Mouse (Mus musculus): ENCODE results near the gene Gm10471. TPM values are rescaled to one million over a fixed set of nuclear protein-coding genes. Genes with fewer than 3 reads are reported as not detected.
"Not testable (repeated sequence)": the region's sequence is repeated elsewhere in the genome, so short reads cannot be mapped to it uniquely, and the experiment has no call there.

The Gm10471 gene
- polyA plus RNA-seq (2014; fragmentation: Nextera tagmentation; extraction: Ambion mirVana), result 0.05 TPM in 1 of 2 replicates, not detected in the other

- not testable (repeated sequence) for H3K9me3 ChIP-seq (ENCODE audit: control insufficient read depth, low read length); ATAC-seq (replicated peaks; ENCODE audit: low FRiP score, low TSS enrichment, low read depth); H3K4me3 ChIP-seq (ENCODE audit: low read depth, low read length); H3K27ac ChIP-seq (ENCODE audit: low read depth); H3K9ac ChIP-seq (ENCODE audit: low read length); DNase-seq (ENCODE audit: low spot score); H3K4me1 ChIP-seq (replicated peaks; ENCODE audit: control insufficient read depth, insufficient read depth, low read length); H3K36me3 ChIP-seq (ENCODE audit: control insufficient read depth, insufficient read depth, low read length); H3K4me2 ChIP-seq (ENCODE audit: low read length); H3K27me3 ChIP-seq (replicated peaks; ENCODE audit: control insufficient read depth, insufficient read depth, low read length)
- 78% methylated on average over 1 of the region's 1 CpGs for WGBS
Observed at GRCm38 (mm10) chr5:26089191-26089590, at the start of gene Gm10471. TSS of gene Gm10471 (minus strand) at chr5:26089291.

GRCm38 (mm10) chr5:26121321-26121720 lies 32.2 kb upstream of the Gm10471 start, which contains the start of gene Gm10220:
TSS of gene Gm10220 (minus strand) at chr5:26121421.
- not testable (repeated sequence) for ATAC-seq (replicated peaks; ENCODE audit: low FRiP score, low TSS enrichment, low read depth); H3K27me3 ChIP-seq (replicated peaks; ENCODE audit: control insufficient read depth, insufficient read depth, low read length); H3K4me3 ChIP-seq (ENCODE audit: low read depth, low read length); H3K4me2 ChIP-seq (ENCODE audit: low read length); H3K27ac ChIP-seq (ENCODE audit: low read depth); H3K4me1 ChIP-seq (replicated peaks; ENCODE audit: control insufficient read depth, insufficient read depth, low read length); H3K36me3 ChIP-seq (ENCODE audit: control insufficient read depth, insufficient read depth, low read length); H3K9ac ChIP-seq (ENCODE audit: low read length); DNase-seq (ENCODE audit: low spot score); H3K9me3 ChIP-seq (ENCODE audit: control insufficient read depth, low read length)
- no CpG with 5 or more reads among the region's 3 CpGs for WGBS

GRCm38 (mm10) chr5:26105262-26105661 lies 16.2 kb upstream of the Gm10471 start, which contains the start of gene 5031410I06Rik:
TSS of gene 5031410I06Rik (minus strand) at chr5:26105362.
- H3K4me2 ChIP-seq (ENCODE audit: low read length); H3K27me3 ChIP-seq (replicated peaks; ENCODE audit: control insufficient read depth, insufficient read depth, low read length); H3K9ac ChIP-seq (ENCODE audit: low read length); H3K36me3 ChIP-seq (ENCODE audit: control insufficient read depth, insufficient read depth, low read length); H3K4me3 ChIP-seq (ENCODE audit: low read depth, low read length); DNase-seq (ENCODE audit: low spot score); H3K4me1 ChIP-seq (replicated peaks; ENCODE audit: control insufficient read depth, insufficient read depth, low read length); H3K27ac ChIP-seq (ENCODE audit: low read depth); H3K9me3 ChIP-seq (ENCODE audit: control insufficient read depth, low read length); ATAC-seq (replicated peaks; ENCODE audit: low FRiP score, low TSS enrichment, low read depth): not testable (repeated sequence)
- no CpG with 5 or more reads among the region's 3 CpGs for WGBS

- not testable (repeated sequence) for H3K36me3 ChIP-seq (ENCODE audit: control insufficient read depth, insufficient read depth, low read length); H3K4me1 ChIP-seq (replicated peaks; ENCODE audit: control insufficient read depth, insufficient read depth, low read length)
Observed at GRCm38 (mm10) chr5:26079023-26079422, 10.1 kb downstream of the Gm10471 start.

GRCm38 (mm10) chr5:26070716-26071115 lies 18.4 kb downstream of the Gm10471 start:
- Histone ChIP-seq H3K27ac (ENCODE audit: low read depth) (no peak overlapping the region), H3K27me3 (replicated peaks; ENCODE audit: control insufficient read depth, insufficient read depth, low read length) (no peaks in the 10 kb centered on the region), H3K4me1 (replicated peaks; ENCODE audit: control insufficient read depth, insufficient read depth, low read length) (no peaks in the 10 kb centered on the region), H3K4me2 (ENCODE audit: low read length) (no peak overlapping the region), H3K36me3 (ENCODE audit: control insufficient read depth, insufficient read depth, low read length) (no peaks in the 10 kb centered on the region), H3K9ac (ENCODE audit: low read length) (no peak overlapping the region), H3K9me3 (ENCODE audit: control insufficient read depth, low read length) (no peaks in the 10 kb centered on the region), H3K4me3 (ENCODE audit: low read depth, low read length) (no peak overlapping the region)
- no peak for ATAC-seq (replicated peaks; ENCODE audit: low FRiP score, low TSS enrichment, low read depth)
- DNase-seq (ENCODE audit: low spot score), result no peak
- 90% methylated on average over 24 of the region's 24 CpGs for WGBS

More at GRCm38 (mm10) chr5:26079023-26079422, 10.1 kb downstream of the Gm10471 start:
- not testable (repeated sequence) for ATAC-seq (replicated peaks; ENCODE audit: low FRiP score, low TSS enrichment, low read depth); H3K27me3 ChIP-seq (replicated peaks; ENCODE audit: control insufficient read depth, insufficient read depth, low read length); H3K9ac ChIP-seq (ENCODE audit: low read length); H3K4me2 ChIP-seq (ENCODE audit: low read length); H3K9me3 ChIP-seq (ENCODE audit: control insufficient read depth, low read length); DNase-seq (ENCODE audit: low spot score); H3K27ac ChIP-seq (ENCODE audit: low read depth); H3K4me3 ChIP-seq (ENCODE audit: low read depth, low read length)

- not testable (repeated sequence) for H3K9ac ChIP-seq (ENCODE audit: low read length); H3K4me2 ChIP-seq (ENCODE audit: low read length); H3K4me1 ChIP-seq (replicated peaks; ENCODE audit: control insufficient read depth, insufficient read depth, low read length); H3K9me3 ChIP-seq (ENCODE audit: control insufficient read depth, low read length); H3K27me3 ChIP-seq (replicated peaks; ENCODE audit: control insufficient read depth, insufficient read depth, low read length); H3K36me3 ChIP-seq (ENCODE audit: control insufficient read depth, insufficient read depth, low read length); ATAC-seq (replicated peaks; ENCODE audit: low FRiP score, low TSS enrichment, low read depth); DNase-seq (ENCODE audit: low spot score); H3K27ac ChIP-seq (ENCODE audit: low read depth); H3K4me3 ChIP-seq (ENCODE audit: low read depth, low read length)
- no CpG with 5 or more reads among the region's 2 CpGs for WGBS
Observed at GRCm38 (mm10) chr5:26058481-26058880, 30.6 kb downstream of the Gm10471 start, which contains the start of gene Gm7347. TSS of gene Gm7347 (minus strand) at chr5:26058581.

GRCm38 (mm10) chr5:26039458-26039857 lies 49.6 kb downstream of the Gm10471 start, which contains the start of gene Speer4a:
TSS of gene Speer4a (minus strand) at chr5:26039558.
- not testable (repeated sequence) for ATAC-seq (replicated peaks; ENCODE audit: low FRiP score, low TSS enrichment, low read depth); H3K9ac ChIP-seq (ENCODE audit: low read length); H3K36me3 ChIP-seq (ENCODE audit: control insufficient read depth, insufficient read depth, low read length); DNase-seq (ENCODE audit: low spot score); H3K4me1 ChIP-seq (replicated peaks; ENCODE audit: control insufficient read depth, insufficient read depth, low read length); H3K4me3 ChIP-seq (ENCODE audit: low read depth, low read length); H3K4me2 ChIP-seq (ENCODE audit: low read length); H3K9me3 ChIP-seq (ENCODE audit: control insufficient read depth, low read length); H3K27me3 ChIP-seq (replicated peaks; ENCODE audit: control insufficient read depth, insufficient read depth, low read length); H3K27ac ChIP-seq (ENCODE audit: low read depth)
- 71% methylated on average over 2 of the region's 2 CpGs for WGBS

Other genes with a start within 250 kb of the Gm10471 start
- 0.05 TPM in 1 of 2 replicates, not detected in the other for gene Gm21663, start 146.9 kb downstream of the Gm10471 start, polyA plus RNA-seq (2014; fragmentation: Nextera tagmentation; extraction: Ambion mirVana)
- 0.11 TPM in 1 of 2 replicates, not detected in the other for gene Gm21671, start 134.9 kb downstream of the Gm10471 start, polyA plus RNA-seq (2014; fragmentation: Nextera tagmentation; extraction: Ambion mirVana)
- gene Gm21680, start 116.6 kb downstream of the Gm10471 start, polyA plus RNA-seq (2014; fragmentation: Nextera tagmentation; extraction: Ambion mirVana), result not detected in 2 replicates
- gene Gm21698, start 100.6 kb downstream of the Gm10471 start, polyA plus RNA-seq (2014; fragmentation: Nextera tagmentation; extraction: Ambion mirVana), result 0.39 TPM in 1 of 2 replicates, not detected in the other
- not detected in 2 replicates for gene Gm1979, start 84.5 kb downstream of the Gm10471 start, polyA plus RNA-seq (2014; fragmentation: Nextera tagmentation; extraction: Ambion mirVana)
- not detected in 2 replicates for gene Gm5862, start 66.4 kb downstream of the Gm10471 start, polyA plus RNA-seq (2014; fragmentation: Nextera tagmentation; extraction: Ambion mirVana)
- 0.09 and 0.20 TPM in 2 replicates for gene Speer4a, start 49.7 kb downstream of the Gm10471 start, polyA plus RNA-seq (2014; fragmentation: Nextera tagmentation; extraction: Ambion mirVana)
- gene Gm7347, start 30.7 kb downstream of the Gm10471 start, polyA plus RNA-seq (2014; fragmentation: Nextera tagmentation; extraction: Ambion mirVana), result 0.13 TPM in 1 of 2 replicates, not detected in the other
- not detected in 2 replicates for gene 5031410I06Rik, start 16.1 kb upstream of the Gm10471 start, polyA plus RNA-seq (2014; fragmentation: Nextera tagmentation; extraction: Ambion mirVana)
- gene Gm10220, start 32.1 kb upstream of the Gm10471 start, polyA plus RNA-seq (2014; fragmentation: Nextera tagmentation; extraction: Ambion mirVana), result not detected in 2 replicates
- gene Gm7361, start 168.4 kb upstream of the Gm10471 start, polyA plus RNA-seq (2014; fragmentation: Nextera tagmentation; extraction: Ambion mirVana), result 0.11 TPM in 1 of 2 replicates, not detected in the other